Mouse (Mus musculus) liver, postnatal 0 days (tissue): ENCODE data around the gene Paqr7.

ENCODE experiments used
- CTCF ChIP-seq: sonication (generic); IDR thresholded peaks from 2 replicates; pipeline ENCODE4 v1.5.1; 2016; ENCODE audit warnings: antibody characterized with exemption, low read depth
- EP300 ChIP-seq: IDR thresholded peaks from 2 replicates; pipeline ENCODE4 v1.6.1; 2016; ENCODE audit warnings: antibody characterized with exemption, low read depth, mild to moderate bottlenecking

- TF ChIP-seq CTCF (no peak), EP300 (no peak)
Measured at GRCm38 (mm10) chr4:134495546-134495923, 962 bp upstream of the Paqr7 start.
